Mouse (Mus musculus) lung, postnatal 0 days (tissue): ENCODE data around the gene Cnot1.

Source experiments
- CTCF ChIP-seq: IDR thresholded peaks from 2 replicates; pipeline ENCODE4 v1.5.1; 2016; ENCODE audit warnings: antibody characterized with exemption, mild to moderate bottlenecking
- EP300 ChIP-seq: IDR thresholded peaks from 2 replicates; pipeline ENCODE4 v1.6.1; 2016; ENCODE audit warnings: antibody characterized with exemption, mild to moderate bottlenecking, control low read depth

GRCm38 (mm10) chr8:95698179-95698578, 109.1 kb downstream of the Cnot1 start:
- TF ChIP-seq CTCF, result no peak
- no peak for TF ChIP-seq EP300
